Mouse (Mus musculus) cortical plate, adult 2 months (tissue): ENCODE measurements around the gene Rgs14.

Experiments
- CTCF ChIP-seq: fragments of 200-500 bp; IDR thresholded peaks from 2 replicates; pipeline ENCODE4 v1.5.1; 2011; ENCODE audit warnings: mild to moderate bottlenecking, control low read depth, low read length; ENCODE audit not compliant: insufficient read depth; ENCODE audit errors: extremely low read depth
- POLR2A ChIP-seq: fragments of 200-500 bp; IDR thresholded peaks from 2 replicates; pipeline ENCODE4 v1.6.1; 2011; ENCODE audit warnings: mild to moderate bottlenecking, low read length, control low read depth; ENCODE audit not compliant: insufficient read depth; ENCODE audit errors: extremely low read depth

- TF ChIP-seq POLR2A (no peak), CTCF (no peak)
These were observed 28.6 kb downstream of the Rgs14 start, which contains the start of gene Slc34a1 for GRCm38 (mm10) chr13:55398088-55398487.
